Mouse (Mus musculus): Measurements from ENCODE around the gene Gm8108. TPM values are rescaled to one million over a fixed set of nuclear protein-coding genes. Genes with fewer than 3 reads are reported as not detected.
"Not testable (repeated sequence)": the region's sequence is repeated elsewhere in the genome, so short reads cannot be mapped to it uniquely, and the experiment has no call there.

The Gm8108 gene
- 10 to 100 TPM in 1 of 2 experiments, 1 to 10 TPM in 1; 4.4 to 10.4 TPM for total RNA-seq (2021)

- DNase-seq (ENCODE audit: extremely low spot score in 1 of 2, low spot score in 1 of 2): not testable (repeated sequence)
These were observed at the start of gene Gm8108 for GRCm38 (mm10) chr14:4110426-4110825. Gene Gm8108 (plus strand): TSS chr14:4110526.

- DNase-seq (ENCODE audit: extremely low spot score in 1 of 2, low spot score in 1 of 2): not testable (repeated sequence)
These were observed 26.5 kb upstream of the Gm8108 start, which contains the start of gene Gm3115 for GRCm38 (mm10) chr14:4083820-4084219. Gene Gm3115 (plus strand): TSS chr14:4084120.

- not testable (repeated sequence) for DNase-seq (ENCODE audit: extremely low spot score in 1 of 2, low spot score in 1 of 2)
These were observed 31.3 kb downstream of the Gm8108 start for GRCm38 (mm10) chr14:4141646-4142045.

- not testable (repeated sequence) for DNase-seq (ENCODE audit: extremely low spot score in 1 of 2, low spot score in 1 of 2)
These were observed 54.4 kb downstream of the Gm8108 start, which contains the start of gene Gm3127 for GRCm38 (mm10) chr14:4164730-4165129. Gene Gm3127 (plus strand): TSS chr14:4165030.

GRCm38 (mm10) chr14:4182030-4182429 is 71.7 kb downstream of the Gm8108 start:
- not testable (repeated sequence) for DNase-seq (ENCODE audit: extremely low spot score in 1 of 2, low spot score in 1 of 2)

Other genes with a start within 250 kb of the Gm8108 start
- gene Gm2916, start 226.4 kb upstream of the Gm8108 start, total RNA-seq (2021): under 1 TPM in 1 of 2 experiments, not detected in 1; 0.21 TPM
- not detected for gene Gm3029, start 178.8 kb upstream of the Gm8108 start, total RNA-seq (2021)
- under 1 TPM in 1 of 2 experiments, not detected in 1; 0.38 TPM for gene Gm3095, start 147.0 kb upstream of the Gm8108 start, total RNA-seq (2021)
- gene Gm3099, start 112.1 kb upstream of the Gm8108 start, total RNA-seq (2021): not detected
- 1 to 10 TPM; 3.3 to 4.1 TPM for gene Gm5796, start 86.6 kb upstream of the Gm8108 start, total RNA-seq (2021)
- under 1 TPM in 1 of 2 experiments, not detected in 1; 0.62 TPM for gene Gm3115, start 26.4 kb upstream of the Gm8108 start, total RNA-seq (2021)
- not detected for gene Gm3127, start 54.5 kb downstream of the Gm8108 start, total RNA-seq (2021)
- 1 to 10 TPM in 1 of 2 experiments, under 1 TPM in 1; 0.66 to 1.0 TPM for gene Gm2974, start 72.0 kb downstream of the Gm8108 start, total RNA-seq (2021)
- gene Gm3138, start 139.1 kb downstream of the Gm8108 start, total RNA-seq (2021): not detected
- not detected for gene Gm3149, start 206.8 kb downstream of the Gm8108 start, total RNA-seq (2021)
- gene 2610042L04Rik, start 224.2 kb downstream of the Gm8108 start, total RNA-seq (2021): under 1 TPM; 0.79 to 0.96 TPM

Measured in layer of hippocampus, postnatal 25 days (tissue).